Mouse (Mus musculus) lung, adult 2 months (tissue): Measurements from ENCODE around the gene Postn. TPM values are rescaled to one million over a fixed set of nuclear protein-coding genes. Genes with fewer than 3 reads are reported as not detected.

Experiments
- DNase-seq: peaks from one replicate; pipeline ENCODE4 v3.0.0; 2022
- H3K4me1 ChIP-seq: fragments of 200-500 bp; 2 replicates; pipeline ENCODE4 v1.6.1; 2011; ENCODE audit warnings: low read length; ENCODE audit not compliant: control insufficient read depth, insufficient read depth
- H3K4me3 ChIP-seq: fragments of 200-500 bp; replicated peaks from 2 replicates; pipeline ENCODE3; 2011; ENCODE audit warnings: low read depth, mild to moderate bottlenecking, control low read depth, low read length; ENCODE audit errors: extremely low read depth
- CTCF ChIP-seq: fragments of 200-500 bp; IDR thresholded peaks from 2 replicates; pipeline ENCODE4 v1.5.1; 2011; ENCODE audit warnings: mild to moderate bottlenecking, low read length, control low read depth; ENCODE audit not compliant: insufficient read depth
- POLR2A ChIP-seq: fragments of 200-500 bp; IDR thresholded peaks from 2 replicates; pipeline ENCODE4 v1.6.1; 2011; ENCODE audit warnings: low read depth, mild to moderate bottlenecking, control low read depth, low read length, borderline replicate concordance; ENCODE audit errors: extremely low read depth
- WGBS: fragments of 180-500 bp; shearing (Covaris S2); methylation state at CpG from one replicate; pipeline ENCODE4 v1.1.7; 2018; 5-methylcytosine and 5-hydroxymethylcytosine counted together
- polyA plus RNA-seq: library from polyadenylated mRNA; depleted of rRNA; stranded (reverse); fragments of >200 nt; gene quantifications from 2 replicates; pipeline ENCODE4 v1.2.3, GENCODE M21; 2012; rRNA removed

Postn gene
- 45.0 and 89.0 TPM in 2 replicates for polyA plus RNA-seq

DNA sequence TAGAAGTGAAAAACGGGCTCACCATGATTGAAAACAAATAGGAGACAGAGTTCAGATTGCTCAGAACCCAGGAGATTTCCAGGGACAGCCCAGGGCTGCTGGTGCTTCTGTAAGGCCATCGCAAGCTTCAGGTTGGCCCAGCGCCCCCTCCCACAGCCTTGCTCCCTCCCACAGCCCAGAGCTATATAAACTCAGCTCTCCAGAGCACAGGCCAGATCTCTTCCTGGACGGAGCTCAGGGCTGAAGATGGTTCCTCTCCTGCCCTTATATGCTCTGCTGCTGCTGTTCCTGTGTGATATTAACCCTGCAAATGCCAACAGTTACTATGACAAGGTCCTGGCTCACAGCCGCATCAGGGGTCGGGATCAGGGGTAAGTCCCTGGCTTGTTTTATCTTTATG, at the start of gene Postn:
Postn (plus strand) TSS at position 213 of the 400 bp plus-strand sequence.
- no peak for DNase-seq
- 43% methylated on average over 6 of the region's 6 CpGs for WGBS
- Histone ChIP-seq H3K4me3 (peak within 1 kb of the TSS; percentile 11), H3K4me1 (no peaks in the 10 kb centered on the region)
- TF ChIP-seq CTCF, result no peak
- TF ChIP-seq POLR2A, result peak; percentile 74; the same call in 1 of the 2 replicates

DNA sequence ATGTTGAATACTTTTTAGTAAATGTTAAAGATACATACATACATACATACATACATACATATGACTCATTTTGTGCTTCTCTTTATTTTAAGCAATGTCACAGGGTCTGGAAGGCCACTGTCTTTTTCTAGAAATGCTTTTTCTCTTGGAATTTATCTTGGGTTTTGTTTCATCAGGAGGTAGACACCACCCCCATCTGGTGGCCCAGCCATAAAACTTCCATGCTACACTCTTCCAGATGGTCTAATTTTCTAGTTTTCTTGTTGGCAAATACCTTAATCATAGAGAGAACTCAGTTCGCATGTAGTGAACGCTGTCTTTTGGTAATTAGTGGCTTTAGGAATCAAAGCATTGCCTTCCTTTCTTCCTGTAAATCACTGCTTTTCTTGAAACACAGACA, 46.9 kb upstream of the Postn start:
- TF ChIP-seq POLR2A (no peak), CTCF (no peak)
- DNase-seq, result no peak
- 75% methylated on average over 2 of the region's 2 CpGs for WGBS
- H3K4me1 ChIP-seq, result no peaks in the 10 kb centered on the region
- no peak overlapping the region for H3K4me3 ChIP-seq

DNA sequence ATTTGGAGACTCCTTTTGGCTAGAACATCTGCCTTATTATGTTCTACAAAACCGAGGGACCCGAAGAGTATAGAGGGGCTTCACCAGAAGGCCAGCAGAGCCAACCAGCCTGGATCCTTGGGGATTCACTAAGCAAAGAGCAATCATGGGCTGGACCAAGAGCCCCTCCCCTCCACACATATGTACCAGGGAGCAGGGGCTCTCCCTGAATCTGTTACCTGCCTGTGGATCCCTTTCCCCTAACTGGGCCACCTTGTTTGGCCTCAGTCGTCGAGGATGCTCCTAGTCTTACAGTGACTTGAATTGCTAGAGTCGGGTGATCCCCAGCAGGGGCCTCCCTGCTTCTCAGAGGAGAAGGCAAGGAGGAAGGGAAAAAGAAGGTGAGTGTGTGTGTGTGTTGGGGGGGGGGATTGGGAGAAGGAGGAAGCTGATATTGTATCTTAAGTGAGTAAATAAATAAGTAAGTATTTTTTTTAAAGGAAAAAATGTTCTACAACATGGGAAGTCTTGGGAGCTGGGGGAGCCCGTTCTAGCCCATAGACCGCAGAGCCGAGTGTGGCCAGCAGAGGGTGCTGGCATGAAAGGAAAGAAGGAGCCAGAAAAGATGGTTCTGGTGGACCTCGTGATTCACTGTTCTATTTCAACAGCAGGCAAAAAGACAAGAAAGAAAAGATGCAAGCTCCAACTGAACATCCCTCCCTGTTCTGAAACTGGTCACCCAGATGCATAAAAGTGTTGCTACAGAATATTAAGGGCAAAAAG, 7.8 kb upstream of the Postn start:
- 18% methylated on average over 9 of the region's 9 CpGs for WGBS

DNA sequence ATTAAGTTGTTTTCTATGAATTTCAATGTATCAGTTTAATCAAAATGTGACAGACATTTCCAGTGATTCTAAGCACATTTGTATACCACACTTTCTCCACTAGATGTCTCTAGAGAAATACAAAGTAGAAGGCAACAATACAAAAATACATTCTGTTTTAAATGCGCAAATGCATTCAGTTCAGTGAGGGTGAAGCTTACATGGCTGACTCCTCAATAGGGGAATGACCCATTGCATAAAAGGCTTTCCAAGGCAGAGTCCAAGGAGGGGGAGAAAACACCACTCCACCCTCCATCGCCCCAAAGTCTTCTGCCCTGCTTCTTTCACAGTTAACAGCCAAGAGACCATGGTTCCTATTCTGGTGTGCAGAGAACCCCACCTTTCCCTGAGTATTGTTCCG, 3.3 kb upstream of the Postn start:
- 69% methylated on average over 3 of the region's 3 CpGs for WGBS
- DNase-seq, result no peak
- no peak overlapping the region for H3K4me3 ChIP-seq
- no peak for TF ChIP-seq CTCF
- H3K4me1 ChIP-seq, result no peaks in the 10 kb centered on the region

More for the DNA sequence above, 7.8 kb upstream of the Postn start:
- Histone ChIP-seq H3K4me3 (no peak overlapping the region), H3K4me1 (no peaks in the 10 kb centered on the region)
- TF ChIP-seq CTCF (peak; percentile 71), POLR2A (no peak)
- peak; percentile 42 for DNase-seq

DNA sequence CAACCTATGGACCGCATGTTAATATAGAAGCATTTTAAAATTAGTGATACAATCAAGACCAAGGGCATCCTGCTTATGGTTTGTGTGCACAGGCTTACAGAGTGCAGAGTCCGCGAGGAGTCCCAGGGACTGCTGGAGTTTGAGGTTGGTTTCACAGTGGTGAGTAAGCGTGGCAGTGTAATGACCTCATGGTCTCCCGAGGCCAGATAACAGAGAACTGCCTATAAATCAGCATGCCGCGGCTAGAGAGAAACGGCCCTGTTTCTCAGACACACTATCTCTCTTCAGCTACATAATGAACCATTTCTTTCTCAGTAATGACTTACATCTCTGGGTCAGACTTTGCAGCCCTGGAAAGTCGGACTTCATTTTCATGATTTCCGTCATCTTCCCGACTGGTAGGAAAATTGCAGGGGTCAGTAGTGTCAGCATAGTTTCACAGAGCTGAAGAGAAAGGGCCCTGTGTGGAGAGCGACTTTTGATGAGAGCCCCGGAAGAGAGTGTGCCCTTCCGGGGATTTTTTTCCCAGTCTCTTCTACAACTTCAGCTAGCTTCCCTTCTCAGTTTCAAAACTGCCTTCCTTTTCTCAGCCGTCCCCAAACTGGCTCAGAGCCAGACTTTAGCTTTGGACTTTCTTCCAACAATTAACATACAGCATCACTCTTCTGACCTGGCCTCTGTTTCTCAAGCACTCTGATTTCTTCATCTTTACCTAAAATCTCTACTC, 2.3 kb upstream of the Postn start:
- peak overlapping the region; percentile 19 for H3K4me3 ChIP-seq
- no peak for TF ChIP-seq POLR2A
- no peak for TF ChIP-seq CTCF
- 32% methylated on average over 15 of the region's 15 CpGs for WGBS
- DNase-seq, result no peak
- no peaks in the 10 kb centered on the region for H3K4me1 ChIP-seq

DNA sequence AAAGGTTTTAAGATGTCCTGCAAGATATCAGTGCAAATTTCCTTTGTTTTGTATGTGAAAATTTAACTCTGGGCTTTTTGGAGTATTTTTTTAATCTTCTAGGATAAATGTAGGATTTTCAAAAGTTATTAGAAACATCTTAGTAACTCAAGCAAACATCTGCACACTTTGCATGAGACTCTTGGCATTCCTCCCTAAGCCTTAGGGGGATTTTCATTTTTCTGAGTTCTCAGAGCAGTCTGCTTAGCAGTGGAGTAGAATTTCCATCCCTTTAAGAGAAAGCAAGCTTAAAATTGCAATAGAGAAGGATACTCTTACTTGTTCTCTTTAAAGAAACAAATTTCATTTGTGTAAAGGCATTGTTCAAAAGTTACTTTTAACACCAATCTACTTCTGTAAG, 747 bp downstream of the Postn start:
- H3K4me3 ChIP-seq, result no peak overlapping the region

DNA sequence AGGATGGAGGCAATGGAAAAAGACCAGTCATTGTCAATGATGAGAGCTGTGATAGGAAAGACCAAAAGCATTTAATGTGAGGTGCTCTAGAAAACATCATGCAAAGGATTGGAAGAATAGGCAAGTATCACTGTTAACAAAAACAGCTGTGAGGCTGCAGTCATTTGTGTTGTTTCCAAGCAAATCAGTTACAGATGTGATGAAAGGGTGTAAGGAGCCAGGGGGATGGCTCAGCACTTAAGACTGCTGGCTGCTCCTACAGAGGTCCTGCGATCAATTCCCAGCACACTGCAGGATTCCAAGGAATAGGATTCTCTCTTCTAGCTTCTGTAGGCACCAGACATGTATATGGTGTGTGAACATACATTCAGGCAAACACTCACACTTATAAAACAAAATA, 10.1 kb downstream of the Postn start:
- no peak for TF ChIP-seq POLR2A
- no peak for TF ChIP-seq CTCF
- H3K4me3 ChIP-seq, result no peak overlapping the region
- H3K4me1 ChIP-seq, result no peaks in the 10 kb centered on the region
- no peak for DNase-seq
- 88% methylated on average over 1 of the region's 1 CpGs for WGBS

More for the DNA sequence above, 747 bp downstream of the Postn start:
- DNase-seq, result no peak
- no peaks in the 10 kb centered on the region for H3K4me1 ChIP-seq
- TF ChIP-seq POLR2A (no peak), CTCF (no peak)

DNA sequence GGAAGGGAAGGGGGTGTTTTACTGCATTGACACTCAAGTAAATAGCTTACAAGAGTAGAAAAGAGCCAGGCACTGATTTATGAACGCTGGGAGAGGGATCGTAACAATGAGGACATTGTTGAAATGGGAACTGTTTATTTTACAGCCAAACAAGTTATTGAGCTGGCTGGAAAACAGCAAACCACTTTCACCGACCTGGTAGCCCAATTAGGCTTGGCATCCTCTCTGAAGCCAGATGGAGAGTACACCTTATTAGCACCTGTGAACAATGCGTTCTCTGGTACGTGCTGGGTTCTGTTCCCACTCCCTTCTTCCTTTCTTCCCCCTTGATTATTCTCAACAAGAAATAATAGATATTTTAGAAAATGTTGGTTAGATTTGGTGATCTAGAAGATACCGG, 11.7 kb downstream of the Postn start:
- 61% methylated on average over 6 of the region's 6 CpGs for WGBS
- H3K4me3 ChIP-seq, result no peak overlapping the region
- no peaks in the 10 kb centered on the region for H3K4me1 ChIP-seq
- DNase-seq, result no peak
- TF ChIP-seq POLR2A (no peak), CTCF (no peak)

DNA sequence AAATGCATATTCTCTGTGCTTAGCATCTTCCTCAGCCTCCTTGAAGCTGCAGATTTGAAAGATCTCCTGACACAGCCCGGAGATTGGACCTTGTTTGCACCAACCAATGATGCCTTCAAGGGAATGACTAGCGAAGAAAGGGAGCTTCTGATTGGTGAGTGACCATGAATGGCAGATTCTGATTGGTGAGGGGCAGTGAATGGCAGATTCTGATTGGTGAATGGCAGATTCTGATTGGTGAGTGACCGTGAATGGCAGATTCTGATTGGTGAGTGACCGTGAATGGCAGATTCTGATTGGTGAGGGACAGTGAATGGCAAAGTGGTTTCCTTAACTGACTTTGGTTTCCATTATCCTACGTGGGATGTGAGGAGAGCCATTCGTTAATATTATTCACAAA, 15.1 kb downstream of the Postn start:
- 91% methylated on average over 6 of the region's 6 CpGs for WGBS
- H3K4me1 ChIP-seq, result no peaks in the 10 kb centered on the region

DNA sequence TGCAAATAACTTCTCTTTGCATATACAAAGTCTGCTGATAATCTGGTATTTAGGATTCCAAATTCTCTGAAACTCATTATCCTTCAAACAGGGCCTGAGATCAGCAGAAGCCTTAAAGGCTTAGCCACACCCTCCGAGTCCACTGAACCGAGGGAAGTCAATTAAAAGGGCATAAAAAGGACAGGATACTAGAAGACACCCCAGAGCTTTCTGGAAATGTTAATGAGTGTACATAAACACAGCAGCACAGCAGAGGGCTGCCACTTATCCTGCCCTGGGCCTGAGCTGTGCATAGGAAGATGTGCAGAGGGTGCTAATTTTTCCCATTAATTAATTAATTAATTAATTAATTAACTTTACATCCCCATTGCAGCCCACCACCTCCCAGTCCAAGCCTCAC, 16.7 kb downstream of the Postn start:
- DNase-seq, result no peak
- TF ChIP-seq POLR2A, result no peak
- TF ChIP-seq CTCF, result no peak
- no peak overlapping the region for H3K4me3 ChIP-seq
- H3K4me1 ChIP-seq, result no peaks in the 10 kb centered on the region
- WGBS, result 48% methylated on average over 2 of the region's 2 CpGs

More for the DNA sequence above, 15.1 kb downstream of the Postn start:
- TF ChIP-seq POLR2A (no peak), CTCF (no peak)
- DNase-seq, result no peak
- H3K4me3 ChIP-seq, result no peak overlapping the region
